Mouse (Mus musculus) liver, embryonic 13.5 days (tissue): ENCODE results near the gene Galnt9. TPM values are rescaled to one million over a fixed set of nuclear protein-coding genes. Genes with fewer than 3 reads are reported as not detected.

Experiments used
- ATAC-seq: fragments of 200-750 bp; cut with Nextera tagmentation; 2 replicates; pipeline ENCODE4 v1.8.0; 2017; ENCODE audit warnings: low read depth, mild to moderate bottlenecking, moderate number of reproducible peaks, moderate library complexity
- DNase-seq: peaks from one replicate; pipeline ENCODE4 v3.0.0; 2022
- H3K27ac ChIP-seq: fragments of 300-500 bp; sonication (generic); 2 replicates; pipeline ENCODE4 v1.5.1; 2015; ENCODE audit warnings: moderate library complexity, mild to moderate bottlenecking, inconsistent platforms
- H3K27me3 ChIP-seq: fragments of 300-500 bp; sonication (generic); 2 replicates; pipeline ENCODE4 v1.6.1; 2015; ENCODE audit warnings: mild to moderate bottlenecking, inconsistent platforms
- H3K36me3 ChIP-seq: fragments of 300-500 bp; sonication (generic); 2 replicates; pipeline ENCODE4 v1.6.1; 2015; ENCODE audit warnings: mild to moderate bottlenecking, inconsistent platforms
- H3K4me1 ChIP-seq: fragments of 300-500 bp; sonication (generic); replicated peaks from 2 replicates; pipeline ENCODE4 v1.6.1; 2015; ENCODE audit warnings: inconsistent platforms
- H3K4me2 ChIP-seq: fragments of 300-500 bp; sonication (generic); 2 replicates; pipeline ENCODE4 v1.6.1; 2015; ENCODE audit warnings: inconsistent platforms, mild to moderate bottlenecking, moderate library complexity
- H3K4me3 ChIP-seq: fragments of 300-500 bp; sonication (generic); replicated peaks from 2 replicates; pipeline ENCODE4 v1.5.1; 2015; ENCODE audit warnings: mild to moderate bottlenecking, inconsistent platforms
- H3K9ac ChIP-seq: fragments of 300-500 bp; sonication (generic); 2 replicates; pipeline ENCODE4 v1.6.1; 2015; ENCODE audit warnings: mild to moderate bottlenecking, inconsistent platforms
- H3K9me3 ChIP-seq: fragments of 300-500 bp; sonication (generic); replicated peaks from 2 replicates; pipeline ENCODE4 v1.6.1; 2016; ENCODE audit warnings: inconsistent platforms
- WGBS: fragments of 180-500 bp; shearing (Covaris S2); methylation state at CpG from one replicate; pipeline ENCODE4 v1.1.7; 2015; ENCODE audit not compliant: insufficient replicate concordance; 5-methylcytosine and 5-hydroxymethylcytosine counted together
- polyA plus RNA-seq: library from polyadenylated mRNA; unstranded; fragments of >200 nt; fragmentation: Nextera tagmentation; extraction: Ambion mirVana; gene quantifications from 2 replicates; pipeline ENCODE4 v1.2.1, GENCODE M21; 2015

Gene Galnt9
- polyA plus RNA-seq, 1 experiment from 2014 or later, result not detected

DNA sequence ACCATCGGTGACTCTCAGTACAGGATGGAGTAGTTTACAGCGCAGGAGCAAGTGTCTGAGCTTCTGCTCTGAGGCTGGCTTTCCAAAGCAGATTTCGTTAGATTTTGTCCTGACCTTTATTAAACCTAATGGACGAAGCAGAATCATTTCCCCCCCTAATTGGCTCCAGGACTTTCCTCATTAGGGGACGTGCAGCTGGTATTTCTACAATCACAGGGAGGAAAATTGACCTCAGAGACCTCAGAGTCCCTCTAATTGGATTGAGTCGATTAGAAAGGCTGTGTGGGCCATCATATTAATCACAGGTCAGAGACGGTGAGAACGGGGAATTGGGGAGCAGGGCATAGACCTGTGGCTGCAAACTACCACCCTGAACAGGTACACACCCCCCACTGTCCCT is 64.8 kb downstream of the Galnt9 start:
- Histone ChIP-seq H3K4me1 (no peaks in the 10 kb centered on the region), H3K4me3 (no peak overlapping the region), H3K36me3 (no peaks in the 10 kb centered on the region), H3K27ac (no peak overlapping the region), H3K9ac (no peak overlapping the region), H3K27me3 (no peaks in the 10 kb centered on the region; the same call in 1 of the 2 replicates), H3K9me3 (no peaks in the 10 kb centered on the region), H3K4me2 (no peak overlapping the region)
- 54% methylated on average over 8 of the region's 8 CpGs for WGBS
- ATAC-seq (no peak), DNase-seq (no peak)

- Histone ChIP-seq H3K36me3 (no peaks in the 10 kb centered on the region), H3K9me3 (no peaks in the 10 kb centered on the region), H3K4me2 (no peak overlapping the region), H3K27me3 (no peaks in the 10 kb centered on the region; the same call in 1 of the 2 replicates), H3K4me3 (no peak overlapping the region), H3K27ac (no peak overlapping the region), H3K9ac (no peak overlapping the region), H3K4me1 (no peaks in the 10 kb centered on the region)
- ATAC-seq (no peak), DNase-seq (no peak)
- WGBS, result 60% methylated on average over 3 of the region's 3 CpGs
These were observed 65.3 kb downstream of the Galnt9 start for GRCm38 (mm10) chr5:110609425-110609824.

GRCm38 (mm10) chr5:110609868-110610267 is 65.7 kb downstream of the Galnt9 start:
- Histone ChIP-seq H3K9ac (no peak overlapping the region), H3K4me1 (no peaks in the 10 kb centered on the region), H3K4me3 (no peak overlapping the region), H3K4me2 (no peak overlapping the region), H3K36me3 (no peaks in the 10 kb centered on the region), H3K27ac (no peak overlapping the region), H3K9me3 (no peaks in the 10 kb centered on the region), H3K27me3 (no peaks in the 10 kb centered on the region; the same call in 1 of the 2 replicates)
- 67% methylated on average over 5 of the region's 5 CpGs for WGBS
- ATAC-seq (no peak), DNase-seq (no peak)

GRCm38 (mm10) chr5:110610484-110610883 is 66.3 kb downstream of the Galnt9 start:
- H3K4me1 ChIP-seq, result no peaks in the 10 kb centered on the region
- H3K4me2 ChIP-seq, result no peak overlapping the region
- no peak for ATAC-seq
- H3K36me3 ChIP-seq, result no peaks in the 10 kb centered on the region
- DNase-seq, result no peak
- H3K27ac ChIP-seq, result no peak overlapping the region
- H3K27me3 ChIP-seq, result no peaks in the 10 kb centered on the region; the same call in 1 of the 2 replicates
- no peak overlapping the region for H3K9ac ChIP-seq
- no peaks in the 10 kb centered on the region for H3K9me3 ChIP-seq
- no peak overlapping the region for H3K4me3 ChIP-seq
- WGBS, result 70% methylated on average over 7 of the region's 7 CpGs

DNA sequence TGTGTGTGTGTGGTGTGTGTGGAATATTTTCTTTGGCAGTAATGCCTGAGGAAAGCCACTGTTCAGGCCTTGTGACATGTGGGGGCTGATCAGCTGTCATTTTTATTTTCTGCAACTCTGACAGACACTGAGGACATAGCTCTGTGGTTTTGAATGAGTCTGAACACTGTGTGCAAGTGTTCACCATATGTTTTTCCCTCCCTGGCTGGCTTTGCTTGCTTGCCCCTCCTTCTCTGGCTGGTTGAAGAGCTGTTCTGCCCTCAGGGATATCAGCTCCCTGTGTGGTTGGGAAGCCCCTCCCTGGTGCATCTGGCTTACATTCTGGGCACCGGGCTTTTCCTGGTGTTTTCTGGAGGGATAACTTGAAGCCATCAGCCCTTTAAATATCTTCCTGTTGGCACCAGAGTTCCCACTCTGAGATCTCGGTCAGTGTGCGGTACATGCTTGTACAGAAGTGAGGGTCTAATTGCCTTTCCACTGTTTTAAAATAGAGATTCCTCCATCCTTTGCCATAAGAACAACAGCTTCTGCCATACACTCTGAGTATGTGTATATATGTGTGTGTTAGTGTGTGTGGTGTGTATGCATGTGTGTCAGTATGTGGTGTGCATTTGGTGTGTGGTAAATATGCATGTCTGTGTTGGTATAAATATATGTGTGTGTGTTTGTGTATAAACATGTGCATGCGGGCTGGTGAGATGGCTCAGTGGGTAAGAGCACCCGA is 67.4 kb downstream of the Galnt9 start:
- Histone ChIP-seq H3K9me3 (no peaks in the 10 kb centered on the region), H3K9ac (no peak overlapping the region)
- ATAC-seq, result no peak

DNA sequence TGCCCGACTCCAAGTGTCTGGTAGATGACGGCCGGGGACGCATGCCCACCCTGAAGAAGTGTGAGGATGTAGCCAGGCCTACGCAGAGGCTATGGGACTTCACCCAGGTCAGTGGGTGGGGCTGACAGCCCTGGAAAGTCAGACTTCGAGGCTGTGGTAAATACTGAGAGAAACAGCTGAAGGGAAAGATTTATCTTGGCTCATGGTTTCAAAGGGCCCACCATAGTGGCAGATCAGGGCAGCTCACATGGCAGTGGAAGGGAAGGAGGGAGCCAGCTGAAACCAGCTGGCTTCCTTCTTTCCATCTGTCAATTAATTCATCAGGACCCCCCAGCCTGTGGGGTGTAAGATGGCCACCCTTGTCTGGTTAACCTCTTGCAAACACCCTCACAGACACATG is 75.1 kb downstream of the Galnt9 start:
- DNase-seq, result no peak
- Histone ChIP-seq H3K4me2 (no peak overlapping the region), H3K9ac (no peak overlapping the region), H3K27ac (no peak overlapping the region), H3K4me3 (no peak overlapping the region), H3K36me3 (no peaks in the 10 kb centered on the region), H3K4me1 (no peaks in the 10 kb centered on the region), H3K27me3 (no peaks in the 10 kb centered on the region), H3K9me3 (no peaks in the 10 kb centered on the region)
- ATAC-seq, result no peak
- 70% methylated on average over 6 of the region's 6 CpGs for WGBS

More for the DNA sequence above, 67.4 kb downstream of the Galnt9 start:
- Histone ChIP-seq H3K36me3 (no peaks in the 10 kb centered on the region), H3K27ac (no peak overlapping the region), H3K4me3 (no peak overlapping the region), H3K4me1 (no peaks in the 10 kb centered on the region), H3K4me2 (no peak overlapping the region), H3K27me3 (no peaks in the 10 kb centered on the region; the same call in 1 of the 2 replicates)
- no peak for DNase-seq
- 61% methylated on average over 5 of the region's 5 CpGs for WGBS

- no peaks in the 10 kb centered on the region for H3K9me3 ChIP-seq
- peaks cover 22% of the 10 kb centered on the region for H3K27me3 ChIP-seq
- WGBS, result 57% methylated on average over 2 of the region's 2 CpGs
- ATAC-seq, result no peak
- H3K4me1 ChIP-seq, result no peaks in the 10 kb centered on the region
- no peaks in the 10 kb centered on the region for H3K36me3 ChIP-seq
- no peak overlapping the region for H3K9ac ChIP-seq
- H3K4me3 ChIP-seq, result no peak overlapping the region
- no peak overlapping the region for H3K4me2 ChIP-seq
- no peak overlapping the region for H3K27ac ChIP-seq
- no peak for DNase-seq
These were observed 80.2 kb downstream of the Galnt9 start for GRCm38 (mm10) chr5:110624319-110624718.

DNA sequence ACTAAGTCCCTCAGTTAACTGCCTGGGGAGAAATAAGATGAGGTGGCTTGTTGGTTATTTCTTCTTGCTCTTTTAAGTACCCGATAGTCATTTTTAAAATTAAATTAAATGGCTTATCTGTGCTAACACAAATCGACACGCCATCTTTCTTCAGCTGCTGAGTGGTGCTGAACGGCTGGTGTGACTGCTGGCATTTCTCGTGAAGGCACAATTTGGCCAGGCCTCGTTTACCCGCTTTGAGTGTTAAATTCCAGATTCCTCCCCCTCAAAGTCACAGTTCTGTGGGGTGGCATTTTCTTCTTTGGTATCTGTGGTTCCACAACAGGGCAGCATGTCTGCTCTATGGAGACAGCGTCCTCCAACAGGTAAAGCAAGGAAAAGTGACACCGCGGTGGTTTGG is 83.2 kb downstream of the Galnt9 start:
- no peaks in the 10 kb centered on the region for H3K4me1 ChIP-seq
- no peak overlapping the region for H3K9ac ChIP-seq
- H3K9me3 ChIP-seq, result no peaks in the 10 kb centered on the region
- DNase-seq (no peak), ATAC-seq (no peak)
- H3K4me2 ChIP-seq, result no peak overlapping the region
- no peak overlapping the region for H3K4me3 ChIP-seq
- 61% methylated on average over 10 of the region's 10 CpGs for WGBS
- H3K27ac ChIP-seq, result no peak overlapping the region
- H3K36me3 ChIP-seq, result no peaks in the 10 kb centered on the region
- H3K27me3 ChIP-seq, result peaks cover 29% of the 10 kb centered on the region

DNA sequence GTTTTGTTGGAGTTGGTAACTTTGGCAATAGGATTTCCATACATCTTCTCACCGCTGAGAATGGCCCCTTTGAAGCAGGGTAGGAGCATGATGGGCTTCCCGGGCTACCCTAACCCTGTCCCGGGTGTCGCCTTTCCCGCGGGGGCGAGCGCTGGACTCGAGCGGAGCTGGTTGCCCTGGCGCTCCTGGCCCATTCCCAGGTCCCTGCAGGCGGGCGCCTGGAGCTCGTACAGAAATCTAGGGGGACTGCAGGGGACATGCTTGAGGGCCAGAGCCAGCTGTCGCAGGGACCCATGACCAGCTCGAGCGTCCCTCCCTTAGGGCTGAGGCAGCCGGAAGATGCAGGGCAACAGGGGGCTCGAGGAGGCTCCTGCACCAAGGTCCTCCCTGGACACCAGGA is 84.0 kb downstream of the Galnt9 start:
- WGBS, result 28% methylated on average over 19 of the region's 19 CpGs
- DNase-seq, result no peak
- no peak overlapping the region for H3K27ac ChIP-seq
- peaks cover 29% of the 10 kb centered on the region for H3K27me3 ChIP-seq
- ATAC-seq, result no peak
- no peaks in the 10 kb centered on the region for H3K9me3 ChIP-seq
- no peaks in the 10 kb centered on the region for H3K36me3 ChIP-seq
- H3K4me1 ChIP-seq, result no peaks in the 10 kb centered on the region
- H3K4me3 ChIP-seq, result no peak overlapping the region
- no peak overlapping the region for H3K4me2 ChIP-seq
- no peak overlapping the region for H3K9ac ChIP-seq

DNA sequence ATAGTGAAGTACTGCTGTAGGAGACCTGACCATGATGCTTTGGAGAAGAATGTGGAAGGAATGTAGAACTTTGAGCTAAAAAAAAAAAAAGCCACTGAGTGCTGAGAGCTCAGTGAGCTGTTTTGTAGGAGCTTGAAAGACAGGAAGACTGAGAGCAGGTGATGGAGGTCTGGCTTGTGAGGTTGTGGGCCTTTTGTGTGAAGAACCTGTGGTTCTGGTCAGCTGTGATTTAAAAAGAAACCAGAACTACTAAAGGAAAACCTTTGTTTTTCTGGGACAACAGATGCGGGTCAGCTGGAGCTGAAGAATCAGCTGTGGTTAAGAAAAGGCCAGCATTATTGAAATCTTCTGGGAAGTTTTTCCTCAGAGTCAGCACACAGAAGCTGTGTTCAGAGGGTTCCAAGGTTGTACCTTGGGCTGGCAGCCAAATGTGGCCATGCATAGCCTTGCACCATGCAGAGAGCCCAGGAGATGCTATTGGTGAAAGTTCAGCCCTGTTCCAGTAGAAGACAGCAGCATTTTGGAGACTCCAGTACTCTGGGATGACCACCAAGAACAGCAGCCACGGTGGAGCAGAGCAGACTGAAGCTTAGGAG is 85.5 kb downstream of the Galnt9 start:
- ATAC-seq (no peak), DNase-seq (no peak)
- WGBS, result 52% methylated on average over 2 of the region's 2 CpGs
- no peak overlapping the region for H3K9ac ChIP-seq
- H3K4me1 ChIP-seq, result no peaks in the 10 kb centered on the region
- H3K36me3 ChIP-seq, result no peaks in the 10 kb centered on the region
- no peaks in the 10 kb centered on the region for H3K9me3 ChIP-seq
- H3K4me2 ChIP-seq, result no peak overlapping the region
- H3K4me3 ChIP-seq, result no peak overlapping the region
- no peak overlapping the region for H3K27ac ChIP-seq
- H3K27me3 ChIP-seq, result peaks cover 31% of the 10 kb centered on the region

DNA sequence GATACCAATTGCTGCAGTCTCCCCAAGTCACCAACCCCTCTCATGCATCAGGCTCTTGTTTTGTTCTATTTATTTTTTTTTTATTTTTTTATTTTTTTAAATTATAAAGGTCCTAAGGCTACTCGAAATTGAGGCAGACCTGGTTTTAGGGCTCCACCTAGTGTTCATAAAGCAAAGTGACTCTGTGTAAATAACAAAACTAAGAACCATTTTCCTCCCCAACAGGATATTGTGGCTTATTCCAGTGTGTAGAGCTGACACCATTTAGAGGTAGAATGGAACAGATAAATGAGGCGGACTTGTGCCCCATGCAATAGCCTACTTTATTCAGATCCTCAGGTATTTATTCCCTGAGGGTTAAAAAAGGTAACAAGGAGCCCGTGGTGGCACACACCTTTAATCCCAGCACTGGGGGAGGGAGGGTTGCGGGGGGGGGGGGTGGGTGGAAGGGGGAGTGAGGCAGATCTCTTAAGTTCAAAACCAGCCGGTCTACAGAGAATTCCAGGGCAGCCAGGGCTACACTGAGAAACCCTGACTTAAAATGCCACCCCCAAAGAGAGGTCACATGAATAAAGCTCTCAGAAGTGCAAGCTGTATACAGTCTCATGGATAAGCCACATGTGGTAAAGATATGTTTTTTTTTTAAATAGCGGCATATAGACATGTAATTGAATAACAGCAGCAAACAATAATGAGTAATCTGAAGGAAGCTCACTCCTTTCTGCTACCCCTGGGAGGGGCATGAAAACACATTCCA is 92.0 kb downstream of the Galnt9 start:
- H3K9ac ChIP-seq, result no peak overlapping the region
- no peaks in the 10 kb centered on the region for H3K9me3 ChIP-seq
- no peaks in the 10 kb centered on the region for H3K36me3 ChIP-seq
- no peak for DNase-seq
- H3K4me1 ChIP-seq, result no peaks in the 10 kb centered on the region
- no peak overlapping the region for H3K27ac ChIP-seq
- H3K27me3 ChIP-seq, result peaks cover 4% of the 10 kb centered on the region; the same call in 1 of the 2 replicates
- H3K4me2 ChIP-seq, result no peak overlapping the region
- ATAC-seq, result no peak
- no peak overlapping the region for H3K4me3 ChIP-seq
- 35% methylated on average over 6 of the region's 6 CpGs for WGBS
